18 mouse cellular contexts compared by ENCODE assay signal in genomic region chr10:59642659-59643377, GRCm38 (mm10). TPM values are rescaled to one million over a fixed set of nuclear protein-coding genes. Genes with fewer than 3 reads are reported as not detected.
DNase-seq lines count a peak whose midpoint lies in the region; ATAC-seq and TF ChIP-seq lines count a peak whose summit lies in the region.
"Had no signal": no experiment of that assay in that cellular context is flagged by ENCODE, and none has a peak within 500 bp of the region (broad histone marks: within the 10 kb centered on the region; RNA-seq: fewer than 3 reads in every experiment).

No protein-coding gene starts in this region.

- H3K9ac ChIP-seq in MEL (ENCODE audit: control insufficient read depth, low read depth, low read length, poor library complexity, severe bottlenecking): no peak overlapping the region
- no peak overlapping the region for H3K9ac ChIP-seq in stomach, embryonic 16.5 days (ENCODE audit: low read length)
- H3K9ac ChIP-seq: limb, embryonic 12.5 days; midbrain, embryonic 12.5 days had no signal

- TF ChIP-seq POLR2A in MEL (IDR thresholded peaks at IDR 0.05; ENCODE audit: control insufficient read depth in 1 of 2, insufficient read depth in 1 of 2, low read depth in 1 of 2, low read length in 2 of 2, poor library complexity in 1 of 2): no peak

- H3K4me1 ChIP-seq in MEL (ENCODE audit: control insufficient read depth in 1 of 2, insufficient read depth in 2 of 2, low read length in 2 of 2): peaks cover 10 to 19% of the 10 kb centered on the region in 2 experiments
- H3K4me1 ChIP-seq in stomach, embryonic 16.5 days (ENCODE audit: control insufficient read depth, insufficient read depth, low read length): no peaks in the 10 kb centered on the region; the same call in 1 of the 2 replicates
- H3K4me1 ChIP-seq: midbrain, embryonic 12.5 days had no signal

- H3K4me3 ChIP-seq in MEL (ENCODE audit: control insufficient read depth in 1 of 2, insufficient read depth in 1 of 2, low read depth in 2 of 2, low read length in 2 of 2): peak overlapping the region; percentile 39 to 51
- H3K4me3 ChIP-seq in stomach, embryonic 16.5 days (replicated peaks; ENCODE audit: low read length): no peak overlapping the region
- H3K4me3 ChIP-seq: heart, adult 2 months; limb, embryonic 12.5 days; midbrain, embryonic 12.5 days had no signal

- H3K9me3 ChIP-seq in MEL (replicated peaks; ENCODE audit: insufficient read depth, low read length): no peaks in the 10 kb centered on the region
- no peaks in the 10 kb centered on the region for H3K9me3 ChIP-seq in stomach, embryonic 16.5 days (replicated peaks; ENCODE audit: control insufficient read depth, low read length)
- H3K9me3 ChIP-seq: G1E; midbrain, embryonic 12.5 days had no signal

- DNase-seq in lung, postnatal 10 days: peak; percentile 13
- no peak for DNase-seq in lung, postnatal 14 days
- DNase-seq in MEL (ENCODE audit: low read depth, low spot score): peak; percentile 73
- DNase-seq in embryo, embryonic 9.5 days (ENCODE audit: extremely low spot score): no peak
- no peak for DNase-seq in B cell, adult 2 months
- DNase-seq: heart, postnatal 10 days; kidney, postnatal 10 days; thymus, adult 2 months had no signal

- no peaks in the 10 kb centered on the region for H3K79me2 ChIP-seq in MEL (ENCODE audit: control insufficient read depth, insufficient read depth, low read length, poor library complexity)

- ATAC-seq in erythroblast, adult 5-6 weeks (replicated peaks; ENCODE audit: low FRiP score, poor library complexity, severe bottlenecking): peak; percentile 76
- peak; percentile 60; the same call in 1 of the 2 replicates for ATAC-seq in stomach, embryonic 16.5 days (ENCODE audit: insufficient read depth, low FRiP score)

- TF ChIP-seq CTCF in MEL (IDR thresholded peaks at IDR 0.05 in 2 of 3, conservative IDR thresholded peaks at IDR 0.05 in 1 of 3; ENCODE audit: control insufficient read depth in 1 of 3, insufficient read depth in 1 of 3, low read depth in 2 of 3, low read length in 3 of 3, poor library complexity in 1 of 3, severe bottlenecking in 1 of 3): no peak

- H3K27me3 ChIP-seq in MEL (ENCODE audit: control insufficient read depth in 1 of 2, insufficient read depth in 2 of 2, low read length in 2 of 2): no peaks in the 10 kb centered on the region
- H3K27me3 ChIP-seq in stomach, embryonic 16.5 days (ENCODE audit: control insufficient read depth, insufficient read depth, low read length): no peaks in the 10 kb centered on the region
- H3K27me3 ChIP-seq: limb, embryonic 12.5 days; midbrain, embryonic 12.5 days had no signal

- 54% methylated on average over 8 of the region's 8 CpGs for WGBS in stomach, embryonic 16.5 days

- no peak for TF ChIP-seq RAD21 in MEL (IDR thresholded peaks at IDR 0.05; ENCODE audit: low read depth, low read length)

- peak; percentile 79 to 80 for TF ChIP-seq EP300 in MEL (IDR thresholded peaks at IDR 0.05; ENCODE audit: low read depth in 1 of 2, low read length in 2 of 2)

- H3K36me3 ChIP-seq in MEL (ENCODE audit: control insufficient read depth in 1 of 2, insufficient read depth in 2 of 2, low read length in 2 of 2): peaks cover 0 to 13% of the 10 kb centered on the region in 2 experiments; a peak in 2 of 4 replicates
- no peaks in the 10 kb centered on the region for H3K36me3 ChIP-seq in stomach, embryonic 16.5 days (ENCODE audit: control insufficient read depth, insufficient read depth, low read length)
- H3K36me3 ChIP-seq: G1E; limb, embryonic 12.5 days; midbrain, embryonic 12.5 days had no signal

- peak overlapping the region; percentile 42 for H3K27ac ChIP-seq in MEL (ENCODE audit: control insufficient read depth, low read depth, low read length)
- H3K27ac ChIP-seq in stomach, embryonic 16.5 days (ENCODE audit: low read length): no peak overlapping the region; the same call in 1 of the 2 replicates
- H3K27ac ChIP-seq: heart, adult 2 months; limb, embryonic 12.5 days; midbrain, embryonic 12.5 days had no signal

- H3K4me2 ChIP-seq in stomach, embryonic 16.5 days (ENCODE audit: low read depth, low read length): no peak overlapping the region
- H3K4me2 ChIP-seq: limb, embryonic 12.5 days; midbrain, embryonic 12.5 days had no signal

TF ChIP-seq in MEL, 35 proteins besides CTCF, POLR2A, EP300 and RAD21:
- TF ChIP-seq MYC (IDR thresholded peaks at IDR 0.05; ENCODE audit: low read depth, low read length): no peak
- peak; percentile 88 for TF ChIP-seq TCF12 (IDR thresholded peaks at IDR 0.05; ENCODE audit: low read depth, low read length)
- no peak for TF ChIP-seq USF1 (IDR thresholded peaks at IDR 0.05; ENCODE audit: low read depth, low read length)
- no peak for TF ChIP-seq ZKSCAN1 (IDR thresholded peaks at IDR 0.05; ENCODE audit: low read depth, low read length)
- no peak for TF ChIP-seq BHLHE40 (IDR thresholded peaks at IDR 0.05; ENCODE audit: borderline replicate concordance, low read depth, low read length)
- TF ChIP-seq TAL1 (IDR thresholded peaks at IDR 0.05; ENCODE audit: low read length): peak; percentile 58
- TF ChIP-seq KAT2A (conservative IDR thresholded peaks at IDR 0.05; ENCODE audit: low read depth, low read length): no peak
- no peak for TF ChIP-seq MEF2A (IDR thresholded peaks at IDR 0.05; ENCODE audit: extremely low read depth, insufficient replicate concordance, low read depth, low read length, poor library complexity, severe bottlenecking)
- no peak for TF ChIP-seq MAZ (IDR thresholded peaks at IDR 0.05; ENCODE audit: low read depth, low read length)
- peak; percentile 90 for TF ChIP-seq GATA1 (IDR thresholded peaks at IDR 0.05; ENCODE audit: low read depth, low read length)
- no peak for TF ChIP-seq MAX (IDR thresholded peaks at IDR 0.05; ENCODE audit: low read length)
- TF ChIP-seq ZNF384 (IDR thresholded peaks at IDR 0.05; ENCODE audit: low read depth, low read length): no peak
- TF ChIP-seq ZC3H11A (IDR thresholded peaks at IDR 0.05; ENCODE audit: low read depth, low read length): no peak
- TF ChIP-seq MXI1 (IDR thresholded peaks at IDR 0.05; ENCODE audit: low read depth, low read length): peak; percentile 14
- TF ChIP-seq SIN3A (IDR thresholded peaks at IDR 0.05; ENCODE audit: low read length): peak; percentile 66
- no peak for TF ChIP-seq NRF1 (IDR thresholded peaks at IDR 0.05; ENCODE audit: insufficient read depth, low read depth, low read length, poor library complexity, severe bottlenecking)
- TF ChIP-seq TBP (IDR thresholded peaks at IDR 0.05; ENCODE audit: low read depth, low read length): no peak
- no peak for TF ChIP-seq POLR2AphosphoS2 (IDR thresholded peaks at IDR 0.05; ENCODE audit: low read length)
- TF ChIP-seq UBTF (IDR thresholded peaks at IDR 0.05; ENCODE audit: borderline replicate concordance, insufficient read depth, low read depth, low read length): no peak
- TF ChIP-seq POLR2AphosphoS5 (IDR thresholded peaks at IDR 0.05; ENCODE audit: borderline replicate concordance, low read depth, low read length): no peak
- TF ChIP-seq MYB (IDR thresholded peaks at IDR 0.05; ENCODE audit: low read depth, low read length): no peak
- TF ChIP-seq ETS1 (IDR thresholded peaks at IDR 0.05; ENCODE audit: low read depth, low read length): peak; percentile 94
- TF ChIP-seq HCFC1 (IDR thresholded peaks at IDR 0.05; ENCODE audit: low read depth, low read length): no peak
- TF ChIP-seq GABPA (IDR thresholded peaks at IDR 0.05; ENCODE audit: low read depth, low read length): no peak
TF ChIP-seq in MEL: peak in this region for 6.

RNA-seq across cellular contexts. Expression of gene Mcu, which starts 26.3 kb away (rescaled TPM):
- 7.7 TPM in 2 replicates for total RNA-seq in MEL (2012; rRNA removed)
- polyA plus RNA-seq in MEL (2012; ENCODE audit: insufficient read depth in 1 of 2, insufficient read length in 2 of 2, low read depth in 1 of 2, low replicate concordance in 2 of 2, missing spikeins in 1 of 2): 1 to 10 TPM in 1 of 2 experiments, not detected in 1; 9.4 TPM
- total RNA-seq in erythroblast, adult 5-6 weeks (2015; ENCODE audit: low replicate concordance): 10.0 and 19.2 TPM in 2 replicates
- 9.2 and 16.2 TPM in 2 replicates for total RNA-seq in erythroblast, adult 5-6 weeks (2017; ENCODE audit: low replicate concordance)
- 60.0 and 64.9 TPM in 2 replicates for polyA plus RNA-seq in stomach, embryonic 16.5 days (2015; fragmentation: Nextera tagmentation; extraction: Ambion mirVana)

RNA-seq across cellular contexts. Expression of gene Gm10322, which starts 27.0 kb away (rescaled TPM):
- total RNA-seq in MEL (2012; rRNA removed): 0.58 TPM in 1 of 2 replicates, not detected in the other
- polyA plus RNA-seq in MEL (2012; ENCODE audit: insufficient read depth in 1 of 2, insufficient read length in 2 of 2, low read depth in 1 of 2, low replicate concordance in 2 of 2, missing spikeins in 1 of 2): not detected
- total RNA-seq in erythroblast, adult 5-6 weeks (2015; ENCODE audit: low replicate concordance): not detected in 2 replicates
- not detected in 2 replicates for total RNA-seq in erythroblast, adult 5-6 weeks (2017; ENCODE audit: low replicate concordance)
- polyA plus RNA-seq in stomach, embryonic 16.5 days (2015; fragmentation: Nextera tagmentation; extraction: Ambion mirVana): not detected in 2 replicates
- total RNA-seq: G1E; heart, adult 2 months; heart, postnatal 10 days; layer of hippocampus, postnatal 14 days had no signal
- polyA plus RNA-seq: G1E; heart, adult 2 months; intestine, embryonic 14.5 days; limb, embryonic 12.5 days; liver, embryonic 16.5 days; midbrain, embryonic 12.5 days; neural tube, embryonic 11.5 days had no signal

RNA-seq across cellular contexts. Expression of gene Micu1, which starts 59.5 kb away (rescaled TPM):
- total RNA-seq in MEL (2012; rRNA removed): 16.9 and 18.0 TPM in 2 replicates
- polyA plus RNA-seq in MEL (2012; ENCODE audit: insufficient read depth in 1 of 2, insufficient read length in 2 of 2, low read depth in 1 of 2, low replicate concordance in 2 of 2, missing spikeins in 1 of 2): 10 to 100 TPM in 1 of 2 experiments, not detected in 1; 26.8 TPM
- 51.8 and 62.8 TPM in 2 replicates for total RNA-seq in erythroblast, adult 5-6 weeks (2015; ENCODE audit: low replicate concordance)
- total RNA-seq in erythroblast, adult 5-6 weeks (2017; ENCODE audit: low replicate concordance): 59.9 and 77.1 TPM in 2 replicates
- polyA plus RNA-seq in stomach, embryonic 16.5 days (2015; fragmentation: Nextera tagmentation; extraction: Ambion mirVana): 74.1 and 77.5 TPM in 2 replicates

Comparison
In these comparisons a context has a peak if more than half of its experiments do, and no peak if none do; other contexts are left out.
1. DNase-seq: peak in lung, postnatal 10 days (single experiment) and MEL (single experiment); none in lung, postnatal 14 days (single experiment), embryo, embryonic 9.5 days (single experiment) and B cell, adult 2 months (0 of 2).